Mouse (Mus musculus) common myeloid progenitor, adult 5-6 weeks (primary cell): ENCODE measurements around the gene Fnd3c2. TPM values are rescaled to one million over a fixed set of nuclear protein-coding genes. Genes with fewer than 3 reads are reported as not detected.
"Not testable (repeated sequence)": the region's sequence is repeated elsewhere in the genome, so short reads cannot be mapped to it uniquely, and the experiment has no call there.

ENCODE experiments used
- ATAC-seq: replicated peaks from 2 replicates; pipeline ENCODE4 v1.8.0; 2016; ENCODE audit warnings: low read depth, mild to moderate bottlenecking, moderate TSS enrichment, inconsistent platforms; ENCODE audit not compliant: poor library complexity, severe bottlenecking
- total RNA-seq: library from RNA; stranded (forward); fragments of 200-1000, 187-1606 nt; gene quantifications from 2 replicates; pipeline ENCODE4 v1.2.3, GENCODE M21; 2017

Fnd3c2 gene
- not detected in 2 replicates for total RNA-seq

DNA sequence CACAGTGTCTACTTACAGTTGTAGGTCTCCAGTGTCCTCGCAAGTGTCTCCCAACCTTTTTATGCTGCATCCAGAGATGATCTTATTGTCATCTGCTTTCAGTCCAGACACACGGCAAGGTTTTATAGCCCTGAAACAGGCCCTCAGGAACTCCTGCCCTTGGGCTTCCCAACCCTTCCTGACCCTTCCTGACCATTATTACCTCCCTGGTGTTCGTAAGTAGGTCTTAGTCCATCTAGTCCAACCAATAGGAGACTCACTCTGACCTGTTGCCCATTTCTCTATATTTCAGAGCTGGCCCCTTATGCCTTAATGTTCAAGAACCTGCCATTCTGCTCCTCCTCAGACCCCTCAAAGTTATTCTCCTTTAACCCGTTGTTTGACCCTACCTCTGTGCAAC lies at the start of gene Fnd3c2:
Gene Fnd3c2 (minus strand): TSS at position 101 of the 400 bp plus-strand sequence.
- no peak for ATAC-seq

- no peak for ATAC-seq
These were observed 29.3 kb upstream of the Fnd3c2 start for GRCm38 (mm10) chrX:106284441-106284840.

DNA sequence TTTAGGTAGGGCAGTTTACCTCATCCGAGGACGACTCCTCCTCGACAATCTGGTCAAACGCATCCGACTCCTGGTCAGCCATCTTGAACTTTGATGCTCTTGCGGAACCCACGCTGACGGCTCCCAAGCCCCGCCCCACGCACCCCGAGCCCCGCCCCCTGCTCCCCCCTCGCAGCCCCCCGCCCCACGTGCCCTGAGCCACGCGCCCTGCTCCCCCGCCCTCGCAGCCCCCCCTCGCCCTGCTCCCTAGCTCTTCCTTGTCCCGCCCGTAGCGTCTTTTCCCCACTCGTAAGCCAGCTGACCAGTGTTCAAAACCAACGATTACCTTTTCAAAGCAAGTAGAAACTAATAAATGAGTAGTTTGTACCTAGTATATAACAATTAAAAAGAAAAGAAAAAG lies 34.1 kb downstream of the Fnd3c2 start, which contains the start of gene Taf9b:
Gene Taf9b (minus strand): TSS at position 101 of the 400 bp plus-strand sequence.
- ATAC-seq: no peak

DNA sequence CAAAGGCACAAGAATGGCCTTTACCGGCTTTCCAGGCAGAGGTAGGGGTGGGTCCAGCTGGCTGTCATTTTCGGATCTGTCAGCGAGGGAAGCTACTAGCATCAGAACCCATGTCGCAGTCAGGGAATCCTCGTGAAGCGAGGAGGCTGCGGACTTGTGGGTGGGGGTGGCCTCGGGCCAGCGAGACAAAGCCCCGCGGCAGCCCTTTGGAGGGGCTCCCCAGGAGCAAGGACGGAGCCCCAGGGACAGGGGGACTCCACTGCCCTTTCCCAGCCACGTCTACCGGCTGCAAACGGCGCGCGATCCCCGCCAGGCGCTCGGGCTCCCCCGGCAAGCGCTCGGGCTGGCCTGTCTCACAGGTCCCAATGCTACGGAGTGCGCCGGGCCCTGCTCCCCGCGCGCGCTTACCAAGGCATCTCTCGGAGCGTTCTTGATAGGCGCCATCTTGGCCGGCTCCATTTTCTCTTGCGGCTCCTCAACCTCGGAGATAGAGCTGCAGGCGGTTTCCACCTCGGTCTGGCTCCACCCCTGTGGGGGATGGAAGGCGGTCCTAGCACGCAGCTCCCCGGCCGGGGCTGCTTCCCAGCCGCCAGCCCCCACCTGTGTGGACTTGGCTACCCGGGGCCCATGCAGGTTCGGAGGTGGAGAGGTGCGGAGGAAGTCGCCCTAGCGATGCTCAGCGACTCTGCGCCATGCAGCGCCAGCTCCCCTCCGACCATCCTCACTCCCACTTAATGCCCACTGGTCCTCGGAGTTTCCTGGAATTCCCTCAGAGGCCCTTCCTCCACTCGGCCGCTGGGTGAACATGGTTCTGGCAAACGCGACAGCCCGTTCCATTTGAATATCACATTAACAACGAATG lies 35.8 kb downstream of the Fnd3c2 start:
- peak; percentile 99 for ATAC-seq

DNA sequence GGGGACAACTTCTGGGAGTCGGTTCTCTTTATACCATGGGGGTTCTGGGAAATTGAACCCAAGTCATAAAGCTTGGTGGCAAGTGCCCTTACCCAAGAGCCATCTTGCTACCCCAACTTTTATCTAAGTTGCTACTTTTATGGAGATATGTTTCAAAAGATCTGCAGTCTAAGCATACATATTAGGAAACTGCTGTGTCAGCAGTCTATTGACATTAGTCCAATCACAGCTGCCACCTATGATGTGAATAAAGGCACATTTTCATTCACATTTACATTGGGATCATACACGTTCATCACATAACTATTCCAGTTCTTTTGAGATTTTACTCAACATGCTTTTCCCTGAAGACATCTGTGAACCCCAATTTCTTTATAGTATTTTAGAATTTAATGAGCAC lies 46.1 kb downstream of the Fnd3c2 start:
- no peak for ATAC-seq

DNA sequence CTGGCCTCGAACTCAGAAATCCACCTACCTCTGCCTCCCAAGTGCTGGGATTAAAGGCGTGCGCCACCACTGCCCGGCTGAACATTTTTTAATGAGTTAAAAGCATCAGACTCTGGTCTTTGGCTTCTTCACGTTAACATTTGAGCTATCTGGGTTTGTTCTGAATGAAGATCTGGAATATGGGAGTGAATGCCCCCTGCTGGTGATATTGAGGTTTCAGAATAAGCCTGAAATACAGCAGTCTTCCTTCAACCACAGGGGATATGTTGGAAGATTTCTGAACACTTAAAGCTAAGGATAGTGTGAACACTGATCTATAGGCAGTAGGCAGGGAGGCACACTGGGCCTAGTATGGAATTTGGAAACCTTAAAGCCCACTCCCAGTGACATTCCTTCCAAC lies 56.3 kb downstream of the Fnd3c2 start:
- 0 out of 2 replicates have a peak, but pooled peaks have one; percentile 29 for ATAC-seq

GRCm38 (mm10) chrX:106197308-106197707 lies 57.9 kb downstream of the Fnd3c2 start:
- no peak for ATAC-seq

DNA sequence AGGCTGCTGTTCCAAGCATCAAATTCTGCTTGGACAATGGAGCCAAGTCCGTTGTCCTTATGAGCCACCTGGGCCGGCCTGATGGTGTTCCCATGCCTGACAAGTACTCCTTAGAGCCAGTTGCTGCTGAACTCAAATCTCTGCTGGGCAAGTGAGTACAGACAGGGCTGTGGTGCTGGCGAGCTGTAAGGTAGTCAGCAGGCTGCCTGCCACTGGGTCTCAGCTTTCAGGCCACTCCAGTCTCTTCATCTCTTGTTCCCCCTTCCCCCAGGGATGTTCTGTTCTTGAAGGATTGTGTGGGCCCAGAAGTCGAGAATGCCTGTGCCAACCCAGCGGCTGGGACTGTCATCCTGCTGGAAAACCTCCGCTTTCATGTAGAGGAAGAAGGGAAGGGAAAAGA lies 60.8 kb downstream of the Fnd3c2 start:
- not testable (repeated sequence) for ATAC-seq

GRCm38 (mm10) chrX:106190091-106190490 lies 65.1 kb downstream of the Fnd3c2 start:
- no peak for ATAC-seq

DNA sequence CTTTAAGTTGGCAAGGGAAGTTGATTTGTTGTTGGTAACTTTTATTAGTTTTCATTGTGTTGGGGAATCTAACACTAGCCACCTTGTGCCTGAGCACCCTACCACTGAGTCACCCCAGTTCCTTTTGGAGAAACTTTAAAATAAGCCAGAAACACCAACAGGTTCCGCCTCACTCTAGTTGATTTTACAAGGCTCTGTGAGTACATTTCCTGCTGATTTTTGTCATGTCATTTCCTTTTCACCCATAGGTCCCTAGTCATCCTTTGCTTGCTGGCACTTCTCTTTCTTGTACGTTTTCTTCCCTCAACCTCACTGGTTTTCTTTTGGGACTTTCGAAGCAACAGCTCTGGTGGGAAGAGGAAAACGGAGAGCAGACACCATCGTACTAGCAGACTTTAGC lies 65.8 kb downstream of the Fnd3c2 start:
- peak; percentile 50 for ATAC-seq

- ATAC-seq: peak; percentile 35
These were observed 67.4 kb downstream of the Fnd3c2 start for GRCm38 (mm10) chrX:106187737-106188136.

DNA sequence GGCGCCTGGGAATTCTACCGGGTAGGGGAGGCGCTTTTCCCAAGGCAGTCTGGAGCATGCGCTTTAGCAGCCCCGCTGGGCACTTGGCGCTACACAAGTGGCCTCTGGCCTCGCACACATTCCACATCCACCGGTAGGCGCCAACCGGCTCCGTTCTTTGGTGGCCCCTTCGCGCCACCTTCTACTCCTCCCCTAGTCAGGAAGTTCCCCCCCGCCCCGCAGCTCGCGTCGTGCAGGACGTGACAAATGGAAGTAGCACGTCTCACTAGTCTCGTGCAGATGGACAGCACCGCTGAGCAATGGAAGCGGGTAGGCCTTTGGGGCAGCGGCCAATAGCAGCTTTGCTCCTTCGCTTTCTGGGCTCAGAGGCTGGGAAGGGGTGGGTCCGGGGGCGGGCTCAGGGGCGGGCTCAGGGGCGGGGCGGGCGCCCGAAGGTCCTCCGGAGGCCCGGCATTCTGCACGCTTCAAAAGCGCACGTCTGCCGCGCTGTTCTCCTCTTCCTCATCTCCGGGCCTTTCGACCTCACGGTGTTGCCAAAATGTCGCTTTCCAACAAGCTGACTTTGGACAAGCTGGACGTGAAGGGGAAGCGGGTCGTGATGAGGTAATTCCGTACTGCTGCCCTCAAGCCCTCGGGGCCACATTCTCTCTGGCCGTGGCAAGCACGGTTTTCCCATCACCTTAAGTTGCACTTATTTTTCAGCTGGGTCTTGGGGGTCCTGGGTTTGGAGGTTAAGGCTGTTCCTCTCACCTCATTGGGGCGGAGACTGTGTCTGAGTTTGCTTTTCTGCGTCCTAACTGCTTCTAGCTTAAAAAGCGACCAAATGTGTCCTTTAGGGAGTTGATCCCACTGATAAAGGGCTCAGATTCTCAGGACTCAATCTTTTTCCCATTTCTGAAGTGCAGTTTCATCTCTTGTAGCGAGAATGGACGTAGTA lies 68.2 kb downstream of the Fnd3c2 start, which contains the start of gene Pgk1:
Gene Pgk1 (plus strand): TSS at position 388 of the 937 bp plus-strand sequence.
- ATAC-seq: peak; percentile 95

DNA sequence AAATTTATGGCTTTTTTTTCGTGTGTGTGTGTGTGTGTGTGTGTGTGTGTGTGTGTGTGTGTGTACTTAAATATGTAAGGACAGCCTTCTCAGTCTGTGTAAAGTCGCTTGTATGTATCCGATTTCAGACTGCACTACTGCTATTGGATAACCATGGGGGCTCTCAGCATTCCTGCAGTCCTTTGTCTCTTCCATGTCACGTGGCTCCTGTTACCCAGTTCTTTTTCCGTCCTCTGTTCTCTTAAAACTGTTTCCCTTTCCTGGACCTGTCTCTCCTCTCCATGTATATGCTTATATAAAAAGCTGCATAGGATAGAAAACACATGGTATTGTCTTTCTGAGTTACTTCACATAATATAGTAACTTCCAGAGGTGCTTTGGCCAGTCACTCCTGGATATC lies 69.5 kb downstream of the Fnd3c2 start:
- ATAC-seq: no peak

Other genes starting within 250 kb of the Fnd3c2 start
- gene Magt1, start 243.5 kb downstream of the Fnd3c2 start, total RNA-seq: 77.3 and 80.5 TPM in 2 replicates
- 338 and 402 TPM in 2 replicates for gene Cox7b, start 239.7 kb downstream of the Fnd3c2 start, total RNA-seq
- gene Atp7a, start 228.1 kb downstream of the Fnd3c2 start, total RNA-seq: 8.0 and 9.1 TPM in 2 replicates
- 0.05 and 0.97 TPM in 2 replicates for gene Tlr13, start 112.2 kb downstream of the Fnd3c2 start, total RNA-seq
- gene Pgk1, start 68.3 kb downstream of the Fnd3c2 start, total RNA-seq: 203 and 235 TPM in 2 replicates
- gene Taf9b, start 34.2 kb downstream of the Fnd3c2 start, total RNA-seq: 8.5 and 9.4 TPM in 2 replicates
- not detected in 2 replicates for gene Fndc3c1, start 230.0 kb upstream of the Fnd3c2 start, total RNA-seq